Mouse (Mus musculus): ENCODE data around the gene Pir. TPM values are rescaled to one million over a fixed set of nuclear protein-coding genes. Genes with fewer than 3 reads are reported as not detected.

The Pir gene
- polyA plus RNA-seq (2016; fragmentation: Nextera tagmentation; extraction: Ambion mirVana): 18.8 and 19.8 TPM in 2 replicates

- Histone ChIP-seq H3K9me3 (replicated peaks) (no peaks in the 10 kb centered on the region), H3K4me3 (peak within 1 kb of the TSS; percentile 64), H3K36me3 (no peaks in the 10 kb centered on the region), H3K27ac (peak within 1 kb of the TSS; percentile 81), H3K4me1 (peaks cover 6% of the 10 kb centered on the region; the same call in 1 of the 2 replicates), H3K9ac (peak within 1 kb of the TSS; percentile 74), H3K27me3 (replicated peaks) (peaks cover 7% of the 10 kb centered on the region; the same call in 1 of the 2 replicates), H3K4me2 (peak within 1 kb of the TSS; percentile 60)
- 8% methylated on average over 20 of the region's 20 CpGs for WGBS (ENCODE audit: insufficient replicate concordance)
- peak; percentile 99 for ATAC-seq
Observed at GRCm38 (mm10) chrX:164269285-164269761, at the start of gene Pir. Gene Pir, plus strand, starts transcription at chrX:164269371.

GRCm38 (mm10) chrX:164221989-164222388 lies 47.2 kb upstream of the Pir start:
- no peak for ATAC-seq
- Histone ChIP-seq H3K9ac (no peak overlapping the region), H3K4me1 (no peaks in the 10 kb centered on the region), H3K4me3 (no peak overlapping the region), H3K27me3 (replicated peaks) (no peaks in the 10 kb centered on the region), H3K9me3 (replicated peaks) (no peaks in the 10 kb centered on the region), H3K27ac (no peak overlapping the region), H3K4me2 (no peak overlapping the region), H3K36me3 (no peaks in the 10 kb centered on the region)
- WGBS (ENCODE audit: insufficient replicate concordance): 39% methylated on average over 2 of the region's 2 CpGs

GRCm38 (mm10) chrX:164233380-164233779 lies 35.8 kb upstream of the Pir start:
- WGBS (ENCODE audit: insufficient replicate concordance): 54% methylated on average over 8 of the region's 8 CpGs
- no peak overlapping the region for H3K4me3 ChIP-seq
- H3K9me3 ChIP-seq (replicated peaks): no peaks in the 10 kb centered on the region
- H3K27me3 ChIP-seq (replicated peaks): no peaks in the 10 kb centered on the region
- no peak overlapping the region for H3K27ac ChIP-seq
- no peak overlapping the region for H3K9ac ChIP-seq
- ATAC-seq: no peak
- no peaks in the 10 kb centered on the region for H3K4me1 ChIP-seq
- H3K36me3 ChIP-seq: no peaks in the 10 kb centered on the region
- no peak overlapping the region for H3K4me2 ChIP-seq

- Histone ChIP-seq H3K4me2 (no peak overlapping the region), H3K27me3 (replicated peaks) (no peaks in the 10 kb centered on the region; the same call in 1 of the 2 replicates), H3K9ac (no peak overlapping the region), H3K4me1 (no peaks in the 10 kb centered on the region), H3K27ac (no peak overlapping the region), H3K36me3 (no peaks in the 10 kb centered on the region), H3K9me3 (replicated peaks) (no peaks in the 10 kb centered on the region), H3K4me3 (no peak overlapping the region)
- 8% methylated on average over 5 of the region's 5 CpGs for WGBS (ENCODE audit: insufficient replicate concordance)
- no peak for ATAC-seq
Observed at GRCm38 (mm10) chrX:164245714-164246113, 23.5 kb upstream of the Pir start.

- H3K9me3 ChIP-seq (replicated peaks): no peaks in the 10 kb centered on the region
- no peaks in the 10 kb centered on the region for H3K36me3 ChIP-seq
- H3K27ac ChIP-seq: no peak overlapping the region
- ATAC-seq: no peak
- no peak overlapping the region for H3K9ac ChIP-seq
- no peak overlapping the region for H3K4me3 ChIP-seq
- no peaks in the 10 kb centered on the region; the same call in 1 of the 2 replicates for H3K27me3 ChIP-seq (replicated peaks)
- H3K4me1 ChIP-seq: no peaks in the 10 kb centered on the region
- H3K4me2 ChIP-seq: no peak overlapping the region
- WGBS (ENCODE audit: insufficient replicate concordance): 48% methylated on average over 2 of the region's 2 CpGs
Observed at GRCm38 (mm10) chrX:164246722-164247121, 22.4 kb upstream of the Pir start.

- no peaks in the 10 kb centered on the region for H3K36me3 ChIP-seq
- no peaks in the 10 kb centered on the region for H3K9me3 ChIP-seq (replicated peaks)
- H3K4me2 ChIP-seq: no peak overlapping the region
- H3K4me3 ChIP-seq: no peak overlapping the region
- H3K4me1 ChIP-seq: no peaks in the 10 kb centered on the region
- H3K27me3 ChIP-seq (replicated peaks): no peaks in the 10 kb centered on the region
- WGBS (ENCODE audit: insufficient replicate concordance): 55% methylated on average over 3 of the region's 3 CpGs
- ATAC-seq: no peak
- H3K9ac ChIP-seq: no peak overlapping the region
- H3K27ac ChIP-seq: no peak overlapping the region
Observed at GRCm38 (mm10) chrX:164256527-164256926, 12.6 kb upstream of the Pir start.

DNA sequence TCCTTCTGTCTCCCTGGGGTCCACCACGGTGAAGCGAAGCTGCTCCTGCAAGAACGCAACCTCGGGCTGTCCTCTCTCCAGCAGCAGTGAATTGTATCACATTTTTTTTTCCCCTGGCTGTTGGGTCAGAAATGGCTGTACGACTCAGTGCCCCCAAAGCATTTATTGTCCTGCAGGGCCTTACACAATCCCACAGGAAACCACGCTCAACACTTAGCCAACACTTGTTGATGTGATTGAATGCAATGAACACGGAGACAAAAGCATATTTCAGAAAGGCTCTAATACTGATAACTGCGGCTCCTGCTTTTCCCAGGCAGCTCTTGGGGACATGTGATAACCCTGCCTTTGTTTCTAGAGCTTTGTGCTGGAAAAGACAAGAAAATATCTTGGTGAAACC lies 11.1 kb upstream of the Pir start, which contains the start of gene Bmx:
Bmx (minus strand) TSS at position 137 of the 400 bp plus-strand sequence.
- Histone ChIP-seq H3K4me1 (no peaks in the 10 kb centered on the region), H3K9me3 (replicated peaks) (no peaks in the 10 kb centered on the region), H3K4me3 (no peak within 1 kb of the TSS), H3K27ac (no peak within 1 kb of the TSS), H3K9ac (no peak within 1 kb of the TSS), H3K4me2 (no peak within 1 kb of the TSS), H3K27me3 (replicated peaks) (peaks cover 7% of the 10 kb centered on the region; the same call in 1 of the 2 replicates), H3K36me3 (no peaks in the 10 kb centered on the region)
- no peak for ATAC-seq
- 42% methylated on average over 8 of the region's 8 CpGs for WGBS (ENCODE audit: insufficient replicate concordance)

- H3K36me3 ChIP-seq: no peaks in the 10 kb centered on the region
- peaks cover 7% of the 10 kb centered on the region; the same call in 1 of the 2 replicates for H3K27me3 ChIP-seq (replicated peaks)
- WGBS (ENCODE audit: insufficient replicate concordance): 42% methylated on average over 5 of the region's 5 CpGs
- H3K27ac ChIP-seq: no peak overlapping the region
- H3K9ac ChIP-seq: no peak overlapping the region
- no peak for ATAC-seq
- H3K4me1 ChIP-seq: no peaks in the 10 kb centered on the region
- H3K9me3 ChIP-seq (replicated peaks): no peaks in the 10 kb centered on the region
- no peak overlapping the region for H3K4me2 ChIP-seq
- H3K4me3 ChIP-seq: no peak overlapping the region
Observed at GRCm38 (mm10) chrX:164258662-164259061, 10.5 kb upstream of the Pir start.

DNA sequence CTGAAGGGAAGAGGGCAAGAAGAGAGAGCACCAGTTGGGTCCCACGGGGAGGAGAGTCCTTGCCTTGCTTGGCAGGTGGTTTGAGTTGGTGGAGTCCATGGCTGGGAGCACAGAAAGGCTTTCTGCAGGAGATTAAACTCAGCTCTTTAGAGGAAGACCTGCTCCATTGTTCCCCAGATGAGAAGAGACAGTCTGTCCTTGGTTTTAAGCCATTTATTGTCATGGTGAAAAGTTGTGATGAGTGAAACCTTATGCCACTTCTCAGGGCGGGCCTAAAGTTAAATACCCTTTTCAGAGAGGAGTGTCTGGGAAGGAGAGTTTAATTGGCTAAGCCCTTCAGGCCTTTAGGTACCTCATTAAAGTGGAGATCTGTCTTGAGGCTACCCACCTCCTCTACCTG lies 6.9 kb upstream of the Pir start:
- Histone ChIP-seq H3K4me3 (no peak overlapping the region), H3K36me3 (no peaks in the 10 kb centered on the region), H3K9me3 (replicated peaks) (no peaks in the 10 kb centered on the region), H3K4me1 (no peaks in the 10 kb centered on the region), H3K4me2 (no peak overlapping the region), H3K27me3 (replicated peaks) (peaks cover 10% of the 10 kb centered on the region; the same call in 1 of the 2 replicates), H3K9ac (no peak overlapping the region), H3K27ac (no peak overlapping the region)
- 38% methylated on average over 2 of the region's 2 CpGs for WGBS (ENCODE audit: insufficient replicate concordance)
- no peak for ATAC-seq

- Histone ChIP-seq H3K4me1 (peaks cover 6% of the 10 kb centered on the region; the same call in 1 of the 2 replicates), H3K4me3 (no peak overlapping the region), H3K36me3 (no peaks in the 10 kb centered on the region), H3K4me2 (no peak overlapping the region), H3K9ac (no peak overlapping the region), H3K27ac (no peak overlapping the region), H3K27me3 (replicated peaks) (peaks cover 14% of the 10 kb centered on the region; the same call in 1 of the 2 replicates), H3K9me3 (replicated peaks) (no peaks in the 10 kb centered on the region)
- WGBS (ENCODE audit: insufficient replicate concordance): 24% methylated on average over 1 of the region's 1 CpGs
- ATAC-seq: no peak
Observed at GRCm38 (mm10) chrX:164264861-164265260, 4.3 kb upstream of the Pir start.

DNA sequence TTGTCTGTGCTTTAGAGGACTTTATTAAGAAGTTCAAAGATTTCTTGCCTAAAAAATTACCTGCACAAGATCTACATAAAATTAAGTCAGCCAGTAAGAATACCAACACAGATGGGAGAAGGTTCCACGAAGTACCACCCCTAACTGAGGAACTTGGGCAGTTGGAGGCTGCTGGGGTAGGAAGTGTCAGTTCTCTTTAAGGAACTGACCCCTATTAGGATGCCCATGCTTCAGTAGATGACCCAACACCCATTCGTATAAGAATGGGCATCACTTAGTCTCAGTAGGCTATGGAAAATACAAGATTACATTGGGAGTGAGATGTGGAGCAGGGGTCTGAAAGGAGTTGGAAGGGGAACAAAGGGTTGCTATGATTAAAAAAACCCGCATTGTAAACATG lies 1.4 kb downstream of the Pir start:
- no peak for ATAC-seq
- no peaks in the 10 kb centered on the region for H3K9me3 ChIP-seq (replicated peaks)
- H3K27me3 ChIP-seq (replicated peaks): peaks cover 7% of the 10 kb centered on the region; the same call in 1 of the 2 replicates
- peaks cover 6% of the 10 kb centered on the region; the same call in 1 of the 2 replicates for H3K4me1 ChIP-seq
- no peak overlapping the region for H3K27ac ChIP-seq
- H3K9ac ChIP-seq: peak overlapping the region; percentile 74
- peak overlapping the region; percentile 64 for H3K4me3 ChIP-seq
- 72% methylated on average over 3 of the region's 3 CpGs for WGBS (ENCODE audit: insufficient replicate concordance)
- H3K4me2 ChIP-seq: peak overlapping the region; percentile 60
- no peaks in the 10 kb centered on the region for H3K36me3 ChIP-seq

- Histone ChIP-seq H3K4me1 (no peaks in the 10 kb centered on the region), H3K9ac (no peak overlapping the region), H3K36me3 (no peaks in the 10 kb centered on the region), H3K4me3 (no peak overlapping the region), H3K4me2 (no peak overlapping the region), H3K27me3 (replicated peaks) (no peaks in the 10 kb centered on the region), H3K9me3 (replicated peaks) (no peaks in the 10 kb centered on the region), H3K27ac (no peak overlapping the region)
- no peak for ATAC-seq
- WGBS (ENCODE audit: insufficient replicate concordance): 25% methylated on average over 3 of the region's 3 CpGs
Observed at GRCm38 (mm10) chrX:164275536-164275935, 6.4 kb downstream of the Pir start.
